Mouse (Mus musculus): ENCODE data around the gene Zfp867. TPM values are rescaled to one million over a fixed set of nuclear protein-coding genes. Genes with fewer than 3 reads are reported as not detected.

The Zfp867 gene
- polyA plus RNA-seq, 1 experiment: 0.61 TPM

DNA sequence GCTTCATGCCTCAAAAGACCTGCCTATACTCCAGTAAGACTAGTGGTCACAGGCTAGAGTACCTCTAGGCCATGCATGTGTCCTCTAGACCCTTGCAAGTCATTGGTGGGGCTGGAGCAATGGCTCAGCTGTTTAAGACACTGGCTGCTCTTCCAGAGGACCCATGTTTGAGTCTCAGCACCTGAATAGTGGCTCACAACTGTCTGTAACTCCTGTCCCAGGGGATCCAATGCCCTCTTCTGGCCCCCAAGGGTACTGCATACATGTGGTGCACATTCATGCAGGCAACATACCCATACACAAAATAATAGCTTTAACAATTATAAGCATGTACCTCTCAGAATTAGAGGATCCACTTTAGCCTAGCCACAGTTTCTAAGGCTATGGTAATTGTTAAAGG is 29.2 kb downstream of the Zfp867 start:
- Histone ChIP-seq H3K4me3 (ENCODE audit: insufficient read depth, low read depth, low read length) (no peak overlapping the region), H3K36me3 (ENCODE audit: control insufficient read depth, insufficient read depth, low read length) (no peaks in the 10 kb centered on the region), H3K27me3 (replicated peaks; ENCODE audit: control insufficient read depth, insufficient read depth, low read length) (no peaks in the 10 kb centered on the region), H3K4me1 (ENCODE audit: control insufficient read depth, insufficient read depth, low read length) (no peaks in the 10 kb centered on the region), H3K27ac (ENCODE audit: insufficient read depth, low read depth, low read length) (no peak overlapping the region)
- DNase-seq: no peak
- no peak for TF ChIP-seq CTCF (conservative IDR thresholded peaks at IDR 0.05; ENCODE audit: insufficient read depth, insufficient read length, low read depth, low read length)
- TF ChIP-seq POLR2A (IDR thresholded peaks at IDR 0.05; ENCODE audit: low read depth, low read length): no peak

DNA sequence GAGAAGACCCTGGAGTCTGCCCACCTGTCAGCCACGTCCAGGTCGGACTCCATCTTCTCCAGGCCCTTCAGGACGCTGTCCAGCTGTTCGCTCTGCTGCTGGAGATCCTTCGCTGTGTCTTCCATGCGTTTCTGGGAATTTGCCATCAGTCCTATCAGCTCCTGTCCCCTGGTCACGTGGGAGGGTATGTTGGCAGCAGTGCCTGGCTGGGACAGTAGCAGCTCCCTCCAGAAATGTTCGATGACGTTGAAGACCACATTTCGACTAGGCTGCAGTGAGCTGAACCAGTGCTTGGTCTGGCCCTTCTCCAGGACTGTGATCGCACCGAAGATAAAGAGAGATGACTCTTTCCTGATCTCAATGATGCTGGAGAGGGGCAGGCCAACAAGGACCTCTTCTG is 34.3 kb downstream of the Zfp867 start:
- WGBS: 92% methylated on average over 12 of the region's 12 CpGs
- no peak overlapping the region for H3K4me3 ChIP-seq (ENCODE audit: insufficient read depth, low read depth, low read length)
- no peak for DNase-seq
- H3K27me3 ChIP-seq (replicated peaks; ENCODE audit: control insufficient read depth, insufficient read depth, low read length): no peaks in the 10 kb centered on the region
- no peak overlapping the region for H3K27ac ChIP-seq (ENCODE audit: insufficient read depth, low read depth, low read length)
- H3K4me1 ChIP-seq (ENCODE audit: control insufficient read depth, insufficient read depth, low read length): no peaks in the 10 kb centered on the region
- H3K36me3 ChIP-seq (ENCODE audit: control insufficient read depth, insufficient read depth, low read length): peaks cover 2% of the 10 kb centered on the region
- TF ChIP-seq CTCF (conservative IDR thresholded peaks at IDR 0.05; ENCODE audit: insufficient read depth, insufficient read length, low read depth, low read length) (no peak), POLR2A (IDR thresholded peaks at IDR 0.05; ENCODE audit: low read depth, low read length) (no peak)

DNA sequence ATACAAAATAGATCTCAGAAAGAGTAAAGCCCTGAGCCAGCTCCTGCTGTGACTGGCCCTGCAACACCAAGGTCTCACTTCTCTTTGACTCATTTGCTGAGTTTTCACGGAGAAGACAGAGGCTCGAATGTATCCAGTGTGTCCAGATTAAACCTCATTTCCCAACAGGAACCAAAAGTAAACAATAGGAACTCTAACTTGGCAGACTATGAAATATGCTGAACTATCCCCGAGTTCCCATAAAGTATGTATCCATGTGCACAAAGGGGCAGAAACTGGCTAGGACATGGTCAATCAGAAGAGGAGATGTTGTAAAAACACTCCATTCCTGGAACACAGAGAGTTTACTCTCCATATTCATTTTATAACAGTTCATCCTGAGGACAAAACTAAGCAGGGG is 40.0 kb downstream of the Zfp867 start:
- Histone ChIP-seq H3K4me1 (ENCODE audit: control insufficient read depth, insufficient read depth, low read length) (peaks cover 3% of the 10 kb centered on the region; the same call in 1 of the 2 replicates), H3K36me3 (ENCODE audit: control insufficient read depth, insufficient read depth, low read length) (no peaks in the 10 kb centered on the region; the same call in 1 of the 2 replicates), H3K4me3 (ENCODE audit: insufficient read depth, low read depth, low read length) (no peak overlapping the region), H3K27ac (ENCODE audit: insufficient read depth, low read depth, low read length) (peak overlapping the region; percentile 57; the same call in 1 of the 2 replicates), H3K27me3 (replicated peaks; ENCODE audit: control insufficient read depth, insufficient read depth, low read length) (no peaks in the 10 kb centered on the region)
- TF ChIP-seq POLR2A (IDR thresholded peaks at IDR 0.05; ENCODE audit: low read depth, low read length) (no peak), CTCF (conservative IDR thresholded peaks at IDR 0.05; ENCODE audit: insufficient read depth, insufficient read length, low read depth, low read length) (no peak)
- WGBS: 44% methylated on average over 3 of the region's 3 CpGs
- peak; percentile 18 for DNase-seq

GRCm38 (mm10) chr11:59429959-59430358 is 42.3 kb downstream of the Zfp867 start:
- no peaks in the 10 kb centered on the region for H3K27me3 ChIP-seq (replicated peaks; ENCODE audit: control insufficient read depth, insufficient read depth, low read length)
- peaks cover 3% of the 10 kb centered on the region; the same call in 1 of the 2 replicates for H3K4me1 ChIP-seq (ENCODE audit: control insufficient read depth, insufficient read depth, low read length)
- DNase-seq: peak; percentile 68
- TF ChIP-seq CTCF (conservative IDR thresholded peaks at IDR 0.05; ENCODE audit: insufficient read depth, insufficient read length, low read depth, low read length) (no peak), POLR2A (IDR thresholded peaks at IDR 0.05; ENCODE audit: low read depth, low read length) (no peak)
- 64% methylated on average over 1 of the region's 1 CpGs for WGBS
- H3K4me3 ChIP-seq (ENCODE audit: insufficient read depth, low read depth, low read length): no peak overlapping the region
- H3K36me3 ChIP-seq (ENCODE audit: control insufficient read depth, insufficient read depth, low read length): no peaks in the 10 kb centered on the region
- peak overlapping the region; percentile 70 for H3K27ac ChIP-seq (ENCODE audit: insufficient read depth, low read depth, low read length)

GRCm38 (mm10) chr11:59428057-59428660 is 44.1 kb downstream of the Zfp867 start:
- H3K4me3 ChIP-seq (ENCODE audit: insufficient read depth, low read depth, low read length): no peak overlapping the region
- H3K27ac ChIP-seq (ENCODE audit: insufficient read depth, low read depth, low read length): peak overlapping the region; percentile 11; the same call in 1 of the 2 replicates
- H3K36me3 ChIP-seq (ENCODE audit: control insufficient read depth, insufficient read depth, low read length): no peaks in the 10 kb centered on the region
- TF ChIP-seq CTCF (conservative IDR thresholded peaks at IDR 0.05; ENCODE audit: insufficient read depth, insufficient read length, low read depth, low read length) (no peak), POLR2A (IDR thresholded peaks at IDR 0.05; ENCODE audit: low read depth, low read length) (no peak)
- no peaks in the 10 kb centered on the region for H3K27me3 ChIP-seq (replicated peaks; ENCODE audit: control insufficient read depth, insufficient read depth, low read length)
- 60% methylated on average over 9 of the region's 9 CpGs for WGBS
- DNase-seq: peak; percentile 70
- peaks cover 3% of the 10 kb centered on the region; the same call in 1 of the 2 replicates for H3K4me1 ChIP-seq (ENCODE audit: control insufficient read depth, insufficient read depth, low read length)

DNA sequence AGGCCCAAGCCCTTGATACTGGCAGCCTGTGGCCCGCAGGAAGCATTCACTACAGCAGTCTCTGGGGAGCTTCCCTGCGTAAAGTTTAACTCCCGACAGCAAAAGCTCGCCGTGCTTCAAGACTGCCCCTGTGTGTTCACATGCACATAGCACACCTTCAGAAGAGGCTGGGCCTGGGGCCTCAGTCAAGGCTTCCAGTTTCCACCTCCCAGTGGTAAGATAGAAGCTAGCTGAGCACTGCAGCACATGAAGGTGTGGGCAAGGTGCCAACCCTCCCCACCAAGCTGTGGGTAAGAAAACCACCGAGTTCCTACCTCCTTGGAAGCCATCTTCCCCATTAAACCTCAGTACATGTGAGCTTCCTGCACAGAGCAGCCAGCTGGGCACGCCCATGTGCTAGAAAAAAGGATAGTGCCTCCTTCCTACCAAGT is 46.6 kb downstream of the Zfp867 start:
- Histone ChIP-seq H3K36me3 (ENCODE audit: control insufficient read depth, insufficient read depth, low read length) (no peaks in the 10 kb centered on the region), H3K4me3 (ENCODE audit: insufficient read depth, low read depth, low read length) (no peak overlapping the region), H3K4me1 (ENCODE audit: control insufficient read depth, insufficient read depth, low read length) (peaks cover 3% of the 10 kb centered on the region; the same call in 1 of the 2 replicates), H3K27ac (ENCODE audit: insufficient read depth, low read depth, low read length) (no peak overlapping the region), H3K27me3 (replicated peaks; ENCODE audit: control insufficient read depth, insufficient read depth, low read length) (no peaks in the 10 kb centered on the region)
- peak; percentile 19 for DNase-seq
- TF ChIP-seq POLR2A (IDR thresholded peaks at IDR 0.05; ENCODE audit: low read depth, low read length) (no peak), CTCF (conservative IDR thresholded peaks at IDR 0.05; ENCODE audit: insufficient read depth, insufficient read length, low read depth, low read length) (peak; percentile 34; the same call in 1 of the 2 replicates)
- WGBS: 32% methylated on average over 7 of the region's 7 CpGs

DNA sequence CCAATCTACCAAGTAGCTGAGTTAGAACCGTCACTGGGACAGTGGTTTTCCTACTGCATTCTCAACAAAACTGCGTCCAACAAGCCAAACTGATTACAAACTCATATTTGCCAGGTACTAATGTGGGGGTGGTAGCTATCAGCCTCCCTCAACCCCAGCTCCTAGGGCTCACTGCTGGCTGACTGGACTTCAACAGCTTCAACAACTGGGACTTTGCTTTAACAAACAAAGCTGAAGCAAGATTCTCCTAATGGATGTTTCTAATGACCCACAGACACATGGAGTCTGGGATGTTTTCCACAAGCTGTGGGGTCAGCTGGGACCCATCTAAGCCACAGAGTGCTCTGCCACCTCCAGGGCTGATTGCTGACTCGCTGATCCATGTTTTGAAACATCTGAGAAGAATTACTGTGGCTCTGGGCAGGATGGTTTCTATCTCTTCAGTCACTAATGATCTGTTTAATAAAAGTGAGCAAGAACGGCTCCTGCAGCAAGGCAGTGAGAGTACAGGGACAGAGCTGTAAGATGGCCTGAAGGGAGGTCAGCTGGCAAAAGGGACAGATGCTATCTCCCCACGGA is 49.2 kb downstream of the Zfp867 start:
- WGBS: 81% methylated on average over 5 of the region's 5 CpGs
- DNase-seq: no peak

More for the DNA sequence above, 49.2 kb downstream of the Zfp867 start:
- H3K27ac ChIP-seq (ENCODE audit: insufficient read depth, low read depth, low read length): no peak overlapping the region
- H3K36me3 ChIP-seq (ENCODE audit: control insufficient read depth, insufficient read depth, low read length): no peaks in the 10 kb centered on the region
- no peak overlapping the region for H3K4me3 ChIP-seq (ENCODE audit: insufficient read depth, low read depth, low read length)
- H3K4me1 ChIP-seq (ENCODE audit: control insufficient read depth, insufficient read depth, low read length): no peaks in the 10 kb centered on the region; the same call in 1 of the 2 replicates
- no peaks in the 10 kb centered on the region for H3K27me3 ChIP-seq (replicated peaks; ENCODE audit: control insufficient read depth, insufficient read depth, low read length)
- no peak for TF ChIP-seq POLR2A (IDR thresholded peaks at IDR 0.05; ENCODE audit: low read depth, low read length)
- no peak for TF ChIP-seq CTCF (conservative IDR thresholded peaks at IDR 0.05; ENCODE audit: insufficient read depth, insufficient read length, low read depth, low read length)
